Mouse (Mus musculus): ENCODE results near the gene Cyp2j13. TPM values are rescaled to one million over a fixed set of nuclear protein-coding genes. Genes with fewer than 3 reads are reported as not detected.

Cyp2j13 gene
- not detected for total RNA-seq (2023)

GRCm38 (mm10) chr4:96077261-96078125 is at the start of gene Cyp2j13:
Gene Cyp2j13 (minus strand): TSS chr4:96077546.

Other genes starting within 250 kb of the Cyp2j13 start
- 26.8 TPM for gene Hook1, start 110.3 kb downstream of the Cyp2j13 start, total RNA-seq (2023)
- not detected for gene Cyp2j12, start 63.6 kb upstream of the Cyp2j13 start, total RNA-seq (2023)
- gene Cyp2j7, start 159.1 kb upstream of the Cyp2j13 start, total RNA-seq (2023): not detected

Data from CD8-positive naive resting alpha-beta T cell, adult 57 days (primary cell).